Mouse (Mus musculus) cortical plate, adult 2 months (tissue): ENCODE data around the gene Mcm8.

Experiments used
- CTCF ChIP-seq: fragments of 200-500 bp; IDR thresholded peaks from 2 replicates; pipeline ENCODE4 v1.5.1; 2011; ENCODE audit warnings: mild to moderate bottlenecking, control low read depth, low read length; ENCODE audit not compliant: insufficient read depth; ENCODE audit errors: extremely low read depth
- POLR2A ChIP-seq: fragments of 200-500 bp; IDR thresholded peaks from 2 replicates; pipeline ENCODE4 v1.6.1; 2011; ENCODE audit warnings: mild to moderate bottlenecking, low read length, control low read depth; ENCODE audit not compliant: insufficient read depth; ENCODE audit errors: extremely low read depth

DNA sequence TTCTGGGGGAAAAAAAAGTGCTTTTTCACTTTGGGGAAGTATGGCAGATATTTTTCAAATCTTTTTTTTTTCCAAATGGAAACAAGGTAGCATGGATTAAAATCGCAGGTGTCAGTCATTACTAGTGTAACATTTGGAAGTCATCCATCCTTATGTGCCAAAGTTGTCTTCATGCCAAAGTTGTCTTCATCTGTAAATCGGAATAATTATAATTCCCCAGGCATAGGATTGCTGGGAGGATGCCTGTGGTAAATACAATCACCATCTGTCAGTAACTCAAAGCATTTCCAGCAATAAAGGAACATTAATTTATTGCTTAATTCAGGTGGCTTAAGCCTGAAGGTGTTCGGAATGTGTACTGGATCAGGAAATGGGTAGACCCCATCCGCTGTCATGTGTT lies 25.1 kb downstream of the Mcm8 start:
- TF ChIP-seq CTCF (no peak), POLR2A (no peak)
